Comparison of ENCODE assay signal across 24 mouse cellular contexts in the genomic region with DNA sequence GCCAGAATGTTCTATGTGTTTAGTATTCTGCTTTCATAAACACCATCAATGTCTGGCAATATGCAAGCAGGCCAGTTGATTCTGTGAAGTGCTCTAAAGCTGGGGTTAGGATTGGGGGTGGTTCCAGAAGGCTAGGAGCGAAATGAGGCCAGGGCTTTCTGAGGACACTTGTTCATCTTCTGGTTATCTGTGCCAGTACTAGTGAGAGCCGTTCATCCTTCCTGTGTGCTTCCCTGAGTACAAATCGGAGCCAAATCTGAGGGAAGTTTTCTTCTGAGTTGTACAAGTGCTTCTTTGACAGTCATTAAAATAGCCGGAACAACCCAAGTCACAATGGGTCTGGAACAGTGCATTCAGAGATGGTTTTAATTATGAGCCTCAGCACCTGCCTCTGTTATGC.
DNase-seq lines count a peak whose midpoint lies in the region; ATAC-seq and TF ChIP-seq lines count a peak whose summit lies in the region.
"Had no signal": no experiment of that assay in that cellular context is flagged by ENCODE, and none has a peak within 500 bp of the region (broad histone marks: within the 10 kb centered on the region; RNA-seq: fewer than 3 reads in every experiment).

No protein-coding gene starts in this region.

- DNase-seq in gastrocnemius, adult 18-20 months (ENCODE audit: low spot score), result peak; percentile 50
- no peak for DNase-seq in gastrocnemius, postnatal 36 days
- no peak for DNase-seq in limb, embryonic 10.5 days (ENCODE audit: low spot score)
- peak; percentile 19 for DNase-seq in brain, embryonic 14.5 days (ENCODE audit: low read depth)
- DNase-seq in skeletal muscle tissue, adult 2 months (ENCODE audit: low read depth, low spot score), result peak; percentile 79
- DNase-seq in embryo, embryonic 11 days, result no peak
- DNase-seq: adrenal gland, postnatal 10 days; heart, postnatal 4 days; kidney, postnatal 36 days; layer of hippocampus, postnatal 36 days; liver, embryonic 13.5 days; lung, adult 2 months; lung, postnatal 36 days; midbrain, embryonic 14.5 days; right cerebral cortex, postnatal 25 days; thymus, adult 18-20 months; thymus, postnatal 36 days had no signal

- 55% methylated on average over 4 of the region's 4 CpGs for WGBS in limb, embryonic 12.5 days
- 76% methylated on average over 4 of the region's 4 CpGs for WGBS in limb, embryonic 10.5 days

- intact Hi-C loops in gastrocnemius, postnatal 36 days (cut with DNase I), result no loop called here

- H3K4me2 ChIP-seq in limb, embryonic 12.5 days, result no peak overlapping the region
- H3K4me2 ChIP-seq: embryonic facial prominence, embryonic 13.5 days; forebrain, embryonic 12.5 days; heart, embryonic 15.5 days; kidney, embryonic 15.5 days; liver, embryonic 13.5 days had no signal

- TF ChIP-seq CTCF in brain, embryonic 14.5 days (IDR thresholded peaks at IDR 0.05; ENCODE audit: borderline replicate concordance, extremely low read depth, insufficient read depth, insufficient read length), result no peak

- no peaks in the 10 kb centered on the region for H3K36me3 ChIP-seq in limb, embryonic 12.5 days
- H3K36me3 ChIP-seq in limb, embryonic 10.5 days, result no peaks in the 10 kb centered on the region
- H3K36me3 ChIP-seq: embryonic facial prominence, embryonic 13.5 days; forebrain, embryonic 12.5 days; heart, embryonic 15.5 days; kidney, embryonic 15.5 days; liver, embryonic 13.5 days had no signal

- H3K9me3 ChIP-seq in limb, embryonic 12.5 days, result no peaks in the 10 kb centered on the region
- H3K9me3 ChIP-seq in limb, embryonic 10.5 days (replicated peaks), result no peaks in the 10 kb centered on the region
- H3K9me3 ChIP-seq: embryonic facial prominence, embryonic 13.5 days; forebrain, embryonic 12.5 days; heart, embryonic 15.5 days; kidney, embryonic 15.5 days; liver, embryonic 13.5 days had no signal

- no peaks in the 10 kb centered on the region for H3K27me3 ChIP-seq in limb, embryonic 12.5 days
- no peaks in the 10 kb centered on the region for H3K27me3 ChIP-seq in limb, embryonic 10.5 days (ENCODE audit: low read depth, poor library complexity, severe bottlenecking)
- H3K27me3 ChIP-seq: embryonic facial prominence, embryonic 13.5 days; forebrain, embryonic 12.5 days; heart, embryonic 15.5 days; kidney, embryonic 15.5 days; liver, embryonic 13.5 days had no signal

- H3K4me3 ChIP-seq in limb, embryonic 12.5 days (replicated peaks), result no peak overlapping the region
- H3K4me3 ChIP-seq in limb, embryonic 10.5 days, result no peak overlapping the region
- H3K4me3 ChIP-seq: embryonic facial prominence, embryonic 13.5 days; erythroblast, embryonic 14.5 days; forebrain, embryonic 12.5 days; heart, embryonic 15.5 days; kidney, embryonic 15.5 days; liver, embryonic 13.5 days had no signal

- no peak for TF ChIP-seq POLR2A in brain, embryonic 14.5 days (IDR thresholded peaks at IDR 0.05; ENCODE audit: borderline replicate concordance, extremely low read depth, insufficient read depth, insufficient read length, poor library complexity, severe bottlenecking)

- peaks cover 6% of the 10 kb centered on the region for H3K4me1 ChIP-seq in limb, embryonic 12.5 days (replicated peaks)
- H3K4me1 ChIP-seq in limb, embryonic 10.5 days, result peaks cover 11% of the 10 kb centered on the region
- H3K4me1 ChIP-seq: forebrain, embryonic 12.5 days; heart, embryonic 15.5 days; kidney, embryonic 15.5 days had no signal

- peak; percentile 37; the same call in 1 of the 2 replicates for ATAC-seq in limb, embryonic 12.5 days (ENCODE audit: insufficient number of reproducible peaks, insufficient read depth, low FRiP score, low TSS enrichment, low read depth)
- ATAC-seq: intestine, postnatal 0 days had no signal

- H3K9ac ChIP-seq in limb, embryonic 12.5 days (replicated peaks), result no peak overlapping the region
- H3K9ac ChIP-seq: embryonic facial prominence, embryonic 13.5 days; forebrain, embryonic 12.5 days; heart, embryonic 15.5 days; kidney, embryonic 15.5 days; liver, embryonic 13.5 days had no signal

- H3K27ac ChIP-seq in limb, embryonic 12.5 days, result no peak overlapping the region
- no peak overlapping the region for H3K27ac ChIP-seq in limb, embryonic 10.5 days
- H3K27ac ChIP-seq: embryonic facial prominence, embryonic 13.5 days; forebrain, embryonic 12.5 days; heart, embryonic 15.5 days; kidney, embryonic 15.5 days; liver, embryonic 13.5 days had no signal

Comparison
In these comparisons a context has a peak if more than half of its experiments do, and no peak if none do; other contexts are left out.
1. DNase-seq: peak in gastrocnemius, adult 18-20 months (single experiment), brain, embryonic 14.5 days (single experiment) and skeletal muscle tissue, adult 2 months (single experiment); none in gastrocnemius, postnatal 36 days (0 of 2), limb, embryonic 10.5 days (single experiment) and embryo, embryonic 11 days (single experiment).